Mouse (Mus musculus) megakaryocyte, embryonic 14.5 days (primary cell): ENCODE results near the gene Ispd.

ENCODE experiments used
- FLI1 ChIP-seq: IDR thresholded peaks from 2 replicates; pipeline ENCODE4 v1.6.1; 2012; ENCODE audit warnings: low read length, inconsistent platforms, mixed read lengths
- GATA1 ChIP-seq: IDR thresholded peaks from 3 replicates; pipeline ENCODE4 v1.6.1; 2012; ENCODE audit warnings: mixed read lengths, low read length, inconsistent platforms, borderline replicate concordance

- TF ChIP-seq GATA1 (no peak), FLI1 (no peak)
Measured at GRCm38 (mm10) chr12:36713866-36714662, 332.8 kb downstream of the Ispd start.
